Mouse (Mus musculus) liver, postnatal 0 days (tissue): ENCODE results near the gene Lama2. TPM values are rescaled to one million over a fixed set of nuclear protein-coding genes. Genes with fewer than 3 reads are reported as not detected.

Experiments used
- ATAC-seq: fragments of 200-750 bp; cut with Nextera tagmentation; 2 replicates; pipeline ENCODE4 v1.8.0; 2017; ENCODE audit warnings: mild to moderate bottlenecking, moderate library complexity
- DNase-seq: peaks from one replicate; pipeline ENCODE4 v3.0.0-alpha.2; 2016
- H3K27ac ChIP-seq: fragments of 300-500 bp; sonication (generic); 2 replicates; pipeline ENCODE4 v1.5.1; 2014; ENCODE audit warnings: antibody characterized with exemption, moderate library complexity, mild to moderate bottlenecking, low read depth
- H3K27me3 ChIP-seq: fragments of 300-500 bp; sonication (generic); 2 replicates; pipeline ENCODE4 v1.6.1; 2014; ENCODE audit warnings: low read length, control low read depth, mixed read lengths; ENCODE audit not compliant: insufficient read depth
- H3K36me3 ChIP-seq: fragments of 300-500 bp; sonication (generic); replicated peaks from 2 replicates; pipeline ENCODE4 v1.6.1; 2014; ENCODE audit warnings: mild to moderate bottlenecking, control low read depth, low read length, moderate library complexity, mixed read lengths; ENCODE audit not compliant: insufficient read depth
- H3K4me1 ChIP-seq: fragments of 300-500 bp; sonication (generic); 2 replicates; pipeline ENCODE4 v1.6.1; 2014; ENCODE audit warnings: antibody characterized with exemption, mild to moderate bottlenecking, control low read depth; ENCODE audit not compliant: insufficient read depth
- H3K4me2 ChIP-seq: fragments of 300-500 bp; sonication (generic); 2 replicates; pipeline ENCODE4 v1.6.1; 2014; ENCODE audit warnings: low read depth, mild to moderate bottlenecking, low read length, moderate library complexity, mixed read lengths
- H3K4me3 ChIP-seq: fragments of 300-500 bp; sonication (generic); 2 replicates; pipeline ENCODE4 v1.5.1; 2014; ENCODE audit warnings: low read depth, low read length
- H3K9ac ChIP-seq: fragments of 300-500 bp; sonication (generic); replicated peaks from 2 replicates; pipeline ENCODE4 v1.6.1; 2014; ENCODE audit warnings: mild to moderate bottlenecking, moderate library complexity
- H3K9me3 ChIP-seq: fragments of 300-500 bp; sonication (generic); 2 replicates; pipeline ENCODE4 v1.6.1; 2016; ENCODE audit warnings: mild to moderate bottlenecking, control low read depth, low read length, mixed read lengths
- CTCF ChIP-seq: sonication (generic); IDR thresholded peaks from 2 replicates; pipeline ENCODE4 v1.5.1; 2016; ENCODE audit warnings: antibody characterized with exemption, low read depth
- EP300 ChIP-seq: IDR thresholded peaks from 2 replicates; pipeline ENCODE4 v1.6.1; 2016; ENCODE audit warnings: antibody characterized with exemption, low read depth, mild to moderate bottlenecking
- WGBS: fragments of 180-500 bp; shearing (Covaris S2); extraction: QIAGEN DNeasy Blood & Tissue Kit; methylation state at CpG from one replicate; pipeline ENCODE4 v1.1.7; 2014; ENCODE audit not compliant: insufficient replicate concordance; 5-methylcytosine and 5-hydroxymethylcytosine counted together
- polyA plus RNA-seq: library from polyadenylated mRNA; unstranded; fragments of >200 nt; fragmentation: Nextera tagmentation; extraction: Ambion mirVana; gene quantifications from 2 replicates; pipeline ENCODE4 v1.2.1, GENCODE M21; 2015

Gene Lama2
- polyA plus RNA-seq, 1 experiment from 2014 or later = 0.86 TPM

DNA sequence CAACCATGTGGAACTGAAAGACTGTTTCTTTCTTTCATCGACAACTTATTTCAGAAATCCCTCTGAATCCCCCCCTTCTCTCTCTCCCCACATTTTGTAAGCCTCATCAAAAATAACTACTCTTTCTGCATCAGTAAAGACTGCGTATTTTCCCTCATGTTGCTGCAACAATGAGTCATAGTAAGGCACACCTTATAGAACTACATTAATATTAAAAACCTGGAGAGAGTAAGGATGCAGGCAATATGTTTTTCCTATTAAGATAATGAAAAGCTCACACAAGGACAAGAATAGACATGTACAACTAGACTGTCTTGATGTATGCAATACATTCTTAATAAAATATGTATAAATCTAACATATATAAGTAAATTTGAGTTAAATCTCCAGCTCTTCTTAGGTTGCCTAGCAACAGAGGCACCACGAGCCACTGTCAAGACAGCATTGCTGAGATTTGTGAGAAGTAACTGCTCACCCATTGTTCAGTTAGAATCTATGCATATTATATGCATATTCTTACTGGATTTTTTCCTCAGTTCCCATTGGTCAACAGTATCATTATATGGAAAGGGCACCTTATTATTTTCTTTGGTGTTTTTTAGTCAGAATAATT is 110.6 kb downstream of the Lama2 start:
- Histone ChIP-seq H3K36me3 (no peaks in the 10 kb centered on the region), H3K27me3 (no peaks in the 10 kb centered on the region), H3K4me3 (no peak overlapping the region), H3K4me2 (no peak overlapping the region), H3K4me1 (no peaks in the 10 kb centered on the region), H3K27ac (no peak overlapping the region), H3K9me3 (no peaks in the 10 kb centered on the region), H3K9ac (no peak overlapping the region)
- TF ChIP-seq CTCF = no peak
- TF ChIP-seq EP300 = no peak
- WGBS = 65% methylated on average over 3 of the region's 3 CpGs
- no peak for ATAC-seq
- DNase-seq = no peak

DNA sequence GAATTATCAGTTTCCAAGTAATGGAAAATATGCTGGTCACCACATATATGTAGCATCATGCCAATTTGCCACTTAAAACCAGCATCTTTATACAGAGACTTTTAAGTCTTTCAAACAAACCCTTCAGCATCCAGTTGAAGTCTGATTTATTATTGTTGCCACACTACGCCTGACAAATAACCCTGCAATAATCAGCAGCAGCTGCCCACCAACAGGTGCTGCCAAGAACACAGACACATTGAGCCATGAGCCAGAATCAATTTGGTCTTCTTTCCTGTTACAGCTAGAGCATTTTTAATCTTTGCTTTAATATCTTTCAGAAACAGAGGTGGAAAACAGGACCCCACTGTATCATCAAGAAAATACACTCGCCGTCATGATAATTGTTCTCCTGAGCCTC is 118.7 kb downstream of the Lama2 start:
- no peak for TF ChIP-seq EP300
- TF ChIP-seq CTCF = no peak
- Histone ChIP-seq H3K36me3 (no peaks in the 10 kb centered on the region), H3K27ac (no peak overlapping the region), H3K4me2 (no peak overlapping the region), H3K9ac (no peak overlapping the region), H3K9me3 (no peaks in the 10 kb centered on the region), H3K27me3 (no peaks in the 10 kb centered on the region), H3K4me3 (no peak overlapping the region), H3K4me1 (no peaks in the 10 kb centered on the region)
- 72% methylated on average over 3 of the region's 3 CpGs for WGBS
- DNase-seq = no peak
- no peak for ATAC-seq

DNA sequence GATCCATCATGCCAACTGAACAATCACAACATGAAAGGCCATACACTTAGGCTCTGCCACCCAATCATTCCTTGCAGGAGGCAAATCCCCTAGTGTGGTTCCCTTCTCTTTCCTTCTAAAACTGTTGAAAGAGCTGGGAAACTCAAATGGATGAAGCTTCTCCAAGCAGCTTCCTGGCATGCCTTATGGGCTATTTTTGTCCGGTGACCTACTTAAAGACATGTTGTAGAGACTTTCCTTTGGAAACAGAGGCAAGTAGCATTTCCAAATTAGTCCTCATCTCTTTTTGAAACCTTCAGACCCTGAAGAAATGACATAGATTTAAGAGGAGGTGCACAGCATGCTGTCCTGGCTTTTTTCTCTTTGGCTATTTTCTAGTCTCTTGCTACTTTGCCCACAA is 131.1 kb downstream of the Lama2 start:
- H3K27me3 ChIP-seq = no peaks in the 10 kb centered on the region
- no peak overlapping the region for H3K27ac ChIP-seq
- no peaks in the 10 kb centered on the region for H3K36me3 ChIP-seq
- DNase-seq (no peak), ATAC-seq (no peak)
- no peak overlapping the region for H3K4me2 ChIP-seq
- no peak overlapping the region for H3K9ac ChIP-seq
- H3K4me3 ChIP-seq = no peak overlapping the region
- no peaks in the 10 kb centered on the region for H3K9me3 ChIP-seq
- 63% methylated on average over 1 of the region's 1 CpGs for WGBS
- TF ChIP-seq CTCF (no peak), EP300 (no peak)
- H3K4me1 ChIP-seq = no peaks in the 10 kb centered on the region

DNA sequence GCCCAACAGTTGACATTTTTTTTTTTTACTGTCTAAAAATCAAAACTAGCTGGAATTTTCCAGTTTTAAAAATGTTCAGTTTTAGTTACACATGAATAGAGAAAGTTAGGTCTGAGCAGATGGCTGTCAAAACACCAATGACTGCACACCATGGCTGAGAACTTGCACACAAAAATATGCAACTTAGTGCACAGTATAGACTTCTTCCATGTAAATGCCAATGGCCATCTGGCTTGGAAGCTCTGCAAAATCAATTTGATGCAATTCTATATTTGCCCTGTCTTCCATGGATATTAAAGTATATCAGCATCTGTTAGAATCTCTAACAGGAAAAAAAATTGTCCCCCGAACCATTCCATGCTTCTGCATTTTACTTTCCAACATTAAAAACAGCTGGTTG is 135.5 kb downstream of the Lama2 start:
- Histone ChIP-seq H3K4me2 (no peak overlapping the region), H3K27ac (no peak overlapping the region), H3K4me3 (no peak overlapping the region), H3K36me3 (no peaks in the 10 kb centered on the region), H3K9me3 (no peaks in the 10 kb centered on the region), H3K9ac (no peak overlapping the region), H3K27me3 (no peaks in the 10 kb centered on the region), H3K4me1 (no peaks in the 10 kb centered on the region)
- ATAC-seq (no peak), DNase-seq (no peak)
- TF ChIP-seq CTCF = no peak
- no peak for TF ChIP-seq EP300
- 64% methylated on average over 1 of the region's 1 CpGs for WGBS

DNA sequence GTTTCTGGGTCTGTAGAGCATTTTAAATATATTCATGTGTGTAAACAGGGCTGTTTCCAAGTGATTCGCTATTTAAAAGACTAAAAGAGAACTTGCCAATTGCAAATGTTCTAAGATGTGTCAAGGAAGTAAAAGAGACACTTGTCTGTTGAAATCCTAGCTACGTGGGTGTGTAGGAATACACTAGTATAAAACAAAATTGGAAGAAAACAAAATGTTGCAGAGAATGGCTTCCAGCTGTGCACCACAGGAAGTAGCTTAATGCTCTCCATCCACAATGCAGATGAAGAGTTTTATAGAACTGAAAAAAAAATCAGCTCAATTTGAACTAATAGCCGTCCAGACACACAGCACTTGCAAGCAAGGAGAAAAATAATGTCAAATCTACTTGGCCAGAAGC is 144.0 kb downstream of the Lama2 start:
- no peak overlapping the region for H3K9ac ChIP-seq
- H3K36me3 ChIP-seq = no peaks in the 10 kb centered on the region
- no peak overlapping the region for H3K4me3 ChIP-seq
- ATAC-seq (no peak), DNase-seq (no peak)
- H3K4me2 ChIP-seq = no peak overlapping the region
- 55% methylated on average over 3 of the region's 3 CpGs for WGBS
- no peaks in the 10 kb centered on the region for H3K9me3 ChIP-seq
- TF ChIP-seq CTCF = no peak
- TF ChIP-seq EP300 = no peak
- H3K27ac ChIP-seq = no peak overlapping the region
- H3K27me3 ChIP-seq = no peaks in the 10 kb centered on the region
- no peaks in the 10 kb centered on the region for H3K4me1 ChIP-seq

DNA sequence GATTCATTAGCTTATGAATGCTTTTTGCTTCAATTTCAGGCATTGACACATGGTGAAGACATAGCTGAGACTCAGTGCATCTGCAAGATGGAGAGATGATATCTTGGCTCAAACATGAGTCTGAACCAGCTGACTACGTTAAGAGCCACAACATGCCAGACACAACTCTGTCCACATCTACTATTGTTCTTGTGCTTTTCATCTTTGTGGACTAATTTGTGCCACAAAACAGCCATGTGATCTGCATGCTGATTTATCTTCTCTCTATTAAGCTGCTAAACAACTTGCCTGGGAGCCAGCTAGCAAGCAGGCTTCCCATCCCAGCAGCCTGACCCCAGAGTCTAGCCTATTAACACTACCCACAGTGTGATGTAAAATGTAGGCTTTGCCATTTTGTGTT is 151.3 kb downstream of the Lama2 start:
- H3K9ac ChIP-seq = no peak overlapping the region
- no peaks in the 10 kb centered on the region for H3K9me3 ChIP-seq
- H3K4me3 ChIP-seq = no peak overlapping the region
- no peaks in the 10 kb centered on the region for H3K4me1 ChIP-seq
- H3K36me3 ChIP-seq = no peaks in the 10 kb centered on the region
- DNase-seq (no peak), ATAC-seq (no peak)
- H3K27ac ChIP-seq = no peak overlapping the region
- 67% methylated on average over 1 of the region's 1 CpGs for whole genome bisulfite sequencing
- H3K27me3 ChIP-seq = no peaks in the 10 kb centered on the region
- TF ChIP-seq CTCF (no peak), EP300 (no peak)
- no peak overlapping the region for H3K4me2 ChIP-seq
